Mouse (Mus musculus): ENCODE data around the gene Grm1.

The Grm1 gene

GRCm38 (mm10) chr10:10710359-10710758 is 371.8 kb downstream of the Grm1 start:
- peak; percentile 55 for DNase-seq

- DNase-seq: no peak
These were observed 374.1 kb downstream of the Grm1 start for GRCm38 (mm10) chr10:10708031-10708430.

GRCm38 (mm10) chr10:10701326-10701725 is 380.8 kb downstream of the Grm1 start:
- DNase-seq: no peak

- DNase-seq: no peak
These were observed 381.3 kb downstream of the Grm1 start for GRCm38 (mm10) chr10:10700903-10701302.

- DNase-seq: no peak
These were observed 384.7 kb downstream of the Grm1 start for GRCm38 (mm10) chr10:10697497-10697896.

- DNase-seq: no peak
These were observed 392.4 kb downstream of the Grm1 start for GRCm38 (mm10) chr10:10689668-10690223.

GRCm38 (mm10) chr10:10688907-10689667 is 393.1 kb downstream of the Grm1 start:
- no peak for DNase-seq

- DNase-seq: no peak
These were observed 401.1 kb downstream of the Grm1 start, which contains the start of gene Gm10944 for GRCm38 (mm10) chr10:10681048-10681447. Gene Gm10944, plus strand, starts transcription at chr10:10681348.

GRCm38 (mm10) chr10:10659976-10660375 is 422.2 kb downstream of the Grm1 start:
- no peak for DNase-seq

- DNase-seq: peak; percentile 81
These were observed 423.0 kb downstream of the Grm1 start for GRCm38 (mm10) chr10:10659161-10659560.

GRCm38 (mm10) chr10:10656621-10657020 is 425.5 kb downstream of the Grm1 start:
- DNase-seq: peak; percentile 40

GRCm38 (mm10) chr10:10655991-10656390 is 426.2 kb downstream of the Grm1 start:
- no peak for DNase-seq

All from cerebellum, adult 9-10 months (tissue).